Mouse (Mus musculus) lung, postnatal 10 days (tissue): ENCODE data around the gene Cnnm2.

Experiments used
- DNase-seq: peaks from one replicate; pipeline ENCODE4 v3.0.0; 2021

Cnnm2 gene

DNA sequence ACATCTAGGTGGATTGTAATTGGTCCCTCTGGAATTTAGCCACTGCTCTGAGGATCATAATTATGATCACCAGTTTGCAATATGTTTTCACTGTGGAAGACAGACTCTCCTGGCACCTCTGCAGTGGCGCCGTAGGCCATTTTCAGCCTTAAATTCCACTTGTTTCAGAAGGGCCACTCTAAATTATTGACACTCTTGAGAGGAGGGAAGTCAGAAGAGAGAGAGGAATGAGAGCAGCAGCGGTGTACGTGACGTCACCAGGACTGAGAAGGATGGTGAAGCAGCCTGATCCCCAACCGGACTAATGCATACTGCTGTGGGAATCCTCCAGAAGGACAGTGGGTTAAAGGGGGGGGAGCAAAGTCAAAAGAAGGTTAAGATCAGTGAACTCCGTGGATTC, 40.1 kb downstream of the Cnnm2 start:
- peak; percentile 55 for DNase-seq

- no peak for DNase-seq
Measured at GRCm38 (mm10) chr19:46802306-46802705, 40.9 kb downstream of the Cnnm2 start.

DNA sequence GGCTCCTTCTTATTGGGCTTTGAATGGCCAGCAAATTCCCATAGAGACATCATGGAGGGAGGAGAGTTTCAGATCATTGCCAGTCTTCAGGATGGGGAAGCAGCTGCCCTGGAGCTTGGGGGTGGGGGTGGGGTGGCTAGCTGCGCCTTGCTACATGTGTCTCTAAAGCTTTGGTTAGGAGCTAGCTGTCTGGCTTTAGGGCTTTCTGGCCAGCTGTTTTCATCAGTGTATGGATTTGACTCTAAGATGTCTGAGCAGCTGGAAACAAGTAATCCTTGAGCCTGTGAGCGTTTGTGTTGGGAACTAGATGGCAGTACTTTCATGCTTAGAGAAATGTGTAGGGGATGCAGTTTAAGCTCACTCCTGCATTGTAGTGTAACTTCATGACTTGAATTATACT, 42.3 kb downstream of the Cnnm2 start:
- no peak for DNase-seq

- DNase-seq: peak; percentile 39
Measured at GRCm38 (mm10) chr19:46804751-46805150, 43.4 kb downstream of the Cnnm2 start.

GRCm38 (mm10) chr19:46805933-46806688, 44.7 kb downstream of the Cnnm2 start:
- DNase-seq: no peak

GRCm38 (mm10) chr19:46808261-46808660, 46.9 kb downstream of the Cnnm2 start:
- no peak for DNase-seq

DNA sequence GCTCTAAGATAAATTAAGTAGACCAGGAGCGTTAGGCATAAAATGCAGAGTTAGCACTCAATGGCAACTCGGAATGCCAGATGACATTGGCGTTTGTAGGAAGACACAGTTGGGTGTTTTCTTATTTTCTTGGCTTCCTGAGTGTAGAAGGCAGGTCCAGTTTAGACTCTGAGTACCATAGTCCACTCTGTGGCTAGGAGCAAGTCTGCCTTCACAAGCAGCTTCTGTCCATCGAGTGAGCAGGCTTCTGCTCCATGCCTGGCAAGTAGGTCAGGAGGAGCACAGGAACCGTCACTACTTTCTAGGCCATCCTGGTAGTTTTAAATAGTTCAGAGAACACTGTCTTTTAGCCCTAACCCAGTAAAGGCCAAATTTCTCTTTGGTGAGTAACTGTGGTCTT, 47.6 kb downstream of the Cnnm2 start:
- no peak for DNase-seq

DNA sequence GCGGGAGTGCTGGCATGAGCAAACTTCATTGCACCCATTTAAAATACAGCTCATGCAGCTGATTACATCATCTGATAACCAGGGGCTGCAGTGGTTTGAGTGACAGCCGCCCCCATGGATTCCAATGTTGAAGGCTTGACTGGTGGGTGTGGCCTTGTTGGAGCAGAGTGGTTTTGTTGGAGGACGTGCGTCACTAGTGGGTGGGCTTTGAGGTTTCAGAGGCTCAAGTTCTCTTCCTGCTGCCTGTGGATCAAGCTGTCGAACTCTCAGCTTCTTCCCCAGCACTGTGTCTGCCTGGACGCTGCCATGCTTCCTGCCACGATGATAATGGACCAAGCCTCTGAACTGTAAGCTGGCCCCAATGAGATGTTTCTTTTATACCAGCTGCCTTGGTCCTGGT, 57.9 kb downstream of the Cnnm2 start:
- peak; percentile 18 for DNase-seq

GRCm38 (mm10) chr19:46822491-46822890, 61.1 kb downstream of the Cnnm2 start:
- no peak for DNase-seq

DNA sequence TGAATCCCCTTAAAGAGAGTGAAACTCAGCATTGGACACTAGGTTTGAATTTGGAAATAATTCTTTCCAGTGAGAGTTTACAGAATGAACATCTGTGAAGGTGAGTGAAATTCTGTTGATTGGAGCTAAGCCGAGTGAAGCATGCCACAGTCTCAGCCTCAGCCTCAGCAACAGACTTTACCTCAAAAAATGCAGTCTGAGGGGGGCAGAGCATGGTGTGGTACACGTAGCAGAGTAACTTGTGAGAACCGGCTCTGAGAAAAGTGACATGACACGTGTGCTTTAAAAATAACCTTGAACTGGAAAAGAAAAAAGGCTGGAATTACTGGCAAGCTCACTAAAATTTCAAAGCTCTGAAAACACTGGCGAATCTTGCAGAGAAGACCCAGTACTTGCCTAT, 62.4 kb downstream of the Cnnm2 start:
- no peak for DNase-seq

- DNase-seq: no peak
Measured at GRCm38 (mm10) chr19:46824867-46825266, 63.5 kb downstream of the Cnnm2 start.

- no peak for DNase-seq
Measured at GRCm38 (mm10) chr19:46827654-46828165, 66.3 kb downstream of the Cnnm2 start.

DNA sequence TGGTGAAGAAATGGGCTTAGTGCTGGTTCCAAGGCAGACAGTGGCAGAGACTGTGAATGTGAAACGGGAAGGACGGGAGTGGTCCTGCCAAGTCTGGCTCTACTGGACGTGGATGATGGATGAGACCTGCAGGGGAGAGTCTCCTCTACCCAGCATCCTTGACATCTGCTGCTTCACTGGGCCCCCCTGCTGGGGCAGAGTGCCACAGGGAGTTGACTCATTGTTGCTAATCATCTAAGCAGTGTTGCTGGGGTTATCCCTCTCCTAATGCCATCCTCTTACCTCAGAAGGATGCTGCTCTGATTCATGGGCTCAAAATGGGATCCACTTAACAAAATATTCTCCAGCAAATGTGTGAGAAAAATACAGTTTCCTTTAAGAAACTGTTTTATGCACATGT, 67.6 kb downstream of the Cnnm2 start:
- DNase-seq: no peak

DNA sequence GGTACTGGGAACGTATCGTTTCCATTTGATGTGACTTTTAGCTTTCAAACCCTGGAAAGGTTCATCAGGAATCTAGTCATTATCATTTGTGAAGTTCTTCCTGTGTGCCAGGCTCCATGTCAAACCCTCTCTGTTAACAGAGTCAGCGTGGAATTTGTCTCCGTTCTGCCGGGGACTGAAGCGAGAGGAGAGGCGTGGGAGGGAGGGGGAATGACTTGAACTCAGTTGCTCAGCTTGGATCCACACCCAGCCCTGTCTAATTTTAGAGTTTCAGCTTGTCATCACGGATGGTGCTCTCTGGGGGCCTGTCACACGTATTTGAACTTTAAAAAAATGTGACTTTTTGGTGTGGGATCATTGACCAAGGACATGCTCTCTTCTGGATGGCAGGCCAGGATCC, 70.0 kb downstream of the Cnnm2 start:
- peak; percentile 14 for DNase-seq

DNA sequence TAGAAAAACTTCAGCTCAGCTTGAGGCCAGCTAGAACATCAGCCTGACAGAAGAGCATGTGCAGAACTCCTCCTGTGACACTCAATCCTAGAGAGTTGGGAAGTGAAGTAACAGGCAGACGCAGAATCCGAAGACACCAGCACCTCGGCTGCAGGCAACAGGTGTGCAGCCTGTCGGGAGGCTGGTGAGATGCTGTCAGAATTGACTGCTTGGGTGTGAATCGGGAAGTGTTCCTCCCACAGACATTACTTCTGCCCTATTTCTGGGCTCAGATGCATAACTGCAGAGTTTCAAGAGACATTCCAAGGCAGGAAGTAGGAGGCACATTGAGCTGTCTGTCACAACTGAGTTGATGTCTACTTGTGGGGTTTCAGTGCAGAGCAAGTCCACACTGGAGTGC, 72.9 kb downstream of the Cnnm2 start:
- no peak for DNase-seq

DNA sequence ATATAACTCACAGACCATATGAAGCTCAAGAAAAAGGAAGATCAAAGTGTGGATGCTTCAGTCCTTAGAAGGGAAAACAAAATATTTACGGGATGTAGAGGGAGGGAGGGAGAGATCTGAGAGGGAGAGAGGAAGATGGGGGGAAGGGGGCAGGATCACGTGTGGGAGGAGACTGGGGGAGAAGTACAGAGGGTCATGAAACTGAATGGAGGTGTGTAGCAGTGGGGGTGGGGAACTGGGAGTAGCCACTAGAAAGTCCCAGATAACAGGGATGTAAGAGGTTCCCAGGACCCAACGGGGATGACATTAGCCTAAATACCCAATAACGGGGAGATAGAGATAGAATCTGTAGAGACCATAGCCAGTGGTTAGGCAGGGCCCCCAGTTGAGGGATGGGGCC, 73.9 kb downstream of the Cnnm2 start:
- DNase-seq: no peak

GRCm38 (mm10) chr19:46836085-46836484, 74.7 kb downstream of the Cnnm2 start:
- no peak for DNase-seq

DNA sequence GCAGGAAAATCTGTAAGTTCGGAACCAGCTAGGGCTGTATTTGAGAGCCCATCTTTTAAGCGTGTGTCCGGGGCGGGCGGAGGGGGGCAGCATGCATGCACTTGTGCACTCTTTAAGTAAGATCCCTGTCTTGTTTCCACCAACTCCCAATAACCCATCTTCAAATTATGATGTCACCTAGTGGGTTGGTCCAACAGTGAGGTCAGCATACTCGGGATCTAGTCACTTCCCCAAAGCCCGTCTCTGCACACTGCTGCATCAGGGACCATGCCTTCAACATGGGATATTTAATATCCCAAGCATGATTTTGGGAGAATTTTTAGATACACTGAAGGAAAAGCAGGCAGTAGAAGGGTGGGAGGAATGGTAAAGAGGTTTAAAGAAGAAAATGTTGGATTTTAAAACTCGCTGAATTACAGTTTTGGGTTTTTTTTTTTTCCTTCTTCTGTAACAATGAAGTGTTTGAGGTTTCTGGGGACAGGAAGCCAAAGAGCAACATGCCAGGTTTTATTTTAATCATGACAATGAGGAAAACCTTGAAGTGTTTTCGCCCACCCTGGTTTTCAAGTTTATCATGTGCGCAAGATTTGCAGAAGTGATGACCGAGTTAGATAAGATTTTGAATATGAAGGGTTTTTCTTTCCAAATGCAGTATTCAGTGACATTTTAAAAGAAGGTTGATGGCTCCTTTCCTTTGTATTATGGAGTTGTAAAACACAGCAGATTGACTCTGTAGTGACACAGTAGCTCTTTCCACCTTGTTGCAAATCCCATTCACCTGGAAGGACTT, 76.1 kb downstream of the Cnnm2 start:
- DNase-seq: no peak

DNA sequence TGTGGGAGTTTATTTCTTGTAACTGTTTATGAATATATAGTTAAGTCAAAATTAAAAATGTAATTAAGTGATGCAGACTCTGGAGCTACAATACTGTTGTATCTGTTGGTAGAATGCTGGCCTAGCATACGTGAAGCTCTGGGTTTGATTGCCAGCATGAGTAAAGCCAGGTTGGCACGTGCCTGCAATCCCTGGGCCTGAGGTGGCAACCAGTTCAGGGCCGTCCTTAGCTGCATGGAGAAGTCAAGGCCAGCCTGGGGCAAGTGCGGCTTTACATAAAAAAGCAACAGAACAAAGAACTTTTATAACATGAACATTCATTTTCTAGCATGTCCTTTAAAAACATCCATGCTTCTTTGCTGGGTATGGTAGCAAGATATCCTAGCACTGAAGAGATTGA, 79.6 kb downstream of the Cnnm2 start:
- DNase-seq: no peak

GRCm38 (mm10) chr19:46843030-46843429, 81.6 kb downstream of the Cnnm2 start:
- DNase-seq: peak; percentile 29

GRCm38 (mm10) chr19:46846056-46846455, 84.7 kb downstream of the Cnnm2 start:
- DNase-seq: no peak

DNA sequence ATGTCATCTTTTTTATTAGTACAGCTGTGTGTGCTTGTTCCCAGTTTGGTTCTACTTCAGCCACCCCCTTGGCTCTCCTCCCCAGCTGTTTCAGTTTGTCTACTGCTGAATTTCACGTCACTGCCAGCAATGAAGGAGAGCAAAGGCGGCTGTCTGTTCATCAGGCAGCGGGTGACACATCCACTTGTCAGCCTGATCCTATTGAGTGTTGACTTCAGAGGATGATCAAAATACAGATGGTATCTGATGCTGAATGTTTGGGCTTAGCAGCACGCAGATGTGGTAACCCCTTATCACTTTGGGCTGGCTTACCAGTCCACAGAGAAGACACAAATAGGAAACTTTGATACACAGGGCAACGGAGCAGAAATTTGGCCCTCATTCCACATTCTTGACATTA, 85.1 kb downstream of the Cnnm2 start:
- peak; percentile 22 for DNase-seq

DNA sequence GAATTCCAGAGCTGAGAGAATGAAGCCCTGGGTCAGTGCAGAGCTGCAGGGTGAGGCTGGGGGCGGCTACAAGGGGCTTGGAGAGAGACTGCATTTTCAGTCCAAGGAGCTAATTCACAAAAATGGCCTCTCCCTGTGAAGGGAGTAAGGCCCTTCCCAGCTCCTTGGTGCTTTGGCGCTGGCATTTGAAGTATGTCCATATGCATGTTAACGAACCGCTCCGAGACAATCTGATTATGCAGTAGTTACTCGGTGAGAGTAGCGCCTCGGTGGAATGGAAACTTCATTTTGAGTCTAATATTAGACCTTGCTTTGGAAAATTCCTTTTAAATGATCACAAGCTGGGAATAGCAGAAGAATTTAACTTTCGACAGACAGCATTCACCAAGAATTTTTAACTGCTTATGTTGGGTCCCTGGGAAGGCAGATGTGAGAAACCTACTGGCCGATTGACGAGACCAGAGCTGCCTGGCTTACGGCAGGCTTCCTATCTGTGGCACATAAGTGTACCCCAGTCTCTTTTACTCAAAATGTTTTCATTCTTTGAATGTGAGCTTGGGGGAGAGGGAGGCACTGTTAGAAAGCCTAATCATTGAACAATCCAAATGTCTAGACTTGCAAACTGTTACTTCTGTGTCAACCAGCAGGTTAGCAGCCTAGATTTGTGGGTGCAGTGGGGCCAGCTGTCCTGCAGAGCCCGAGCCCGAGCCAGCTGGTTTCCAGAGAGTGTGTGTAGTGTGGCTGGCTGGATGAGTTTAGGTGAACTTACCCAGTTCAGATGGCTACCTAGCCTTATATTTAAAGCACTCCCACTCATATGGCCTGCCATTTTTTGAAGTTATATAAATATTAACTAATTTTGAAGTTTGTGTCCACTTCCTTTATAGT, 87.2 kb downstream of the Cnnm2 start:
- DNase-seq: peak; percentile 29
